Mouse (Mus musculus): ENCODE results near the gene Vmn2r83. TPM values are rescaled to one million over a fixed set of nuclear protein-coding genes. Genes with fewer than 3 reads are reported as not detected.

The Vmn2r83 gene
- polyA plus RNA-seq, 1 experiment from 2014 or later, result not detected

DNA sequence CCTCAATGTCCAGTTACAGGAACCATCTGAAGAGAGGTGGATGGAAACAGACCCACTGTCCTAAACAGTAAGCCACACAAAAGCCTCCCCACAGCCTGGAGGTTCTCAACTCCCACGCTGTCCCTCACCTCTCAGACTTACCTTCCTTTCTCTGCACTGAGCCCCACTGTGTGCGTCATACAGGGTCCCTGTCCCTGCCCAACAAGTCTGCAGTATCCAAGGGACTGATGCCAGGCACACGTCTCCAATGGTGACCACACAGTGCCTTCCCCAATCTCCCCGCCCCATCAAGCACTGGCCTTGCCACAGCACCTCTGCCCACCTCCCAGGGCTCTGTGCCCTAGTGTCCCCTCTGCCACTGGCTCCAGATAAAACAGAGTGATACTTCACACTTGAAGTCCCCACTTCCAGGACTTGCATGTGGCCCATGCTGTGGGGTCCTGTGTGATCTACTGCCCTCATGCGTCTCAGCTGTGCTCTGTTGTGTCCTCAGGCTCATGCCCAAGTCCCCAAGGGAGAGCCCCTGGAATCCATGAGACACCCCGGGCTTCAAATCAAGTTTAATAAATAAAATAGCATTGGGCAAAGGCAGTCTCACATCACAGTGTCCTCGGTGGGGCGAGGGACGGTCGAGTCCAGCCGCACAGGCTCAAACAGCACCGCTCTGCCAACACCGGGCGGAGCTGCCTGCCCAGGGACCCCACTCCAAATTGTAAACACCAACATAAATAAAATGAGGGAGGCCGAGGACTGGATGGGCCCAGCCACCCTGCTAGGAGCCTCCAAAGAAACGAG, 71.4 kb downstream of the Vmn2r83 start:
- Histone ChIP-seq H3K4me1 (no peaks in the 10 kb centered on the region), H3K27me3 (no peaks in the 10 kb centered on the region), H3K4me3 (no peak overlapping the region), H3K9ac (no peak overlapping the region), H3K27ac (no peak overlapping the region), H3K36me3 (peaks cover 69% of the 10 kb centered on the region), H3K9me3 (no peaks in the 10 kb centered on the region), H3K4me2 (no peak overlapping the region)
- ATAC-seq (ENCODE audit: insufficient number of reproducible peaks, low FRiP score, low TSS enrichment, low read depth), result no peak
- 91% methylated on average over 16 of the region's 16 CpGs for WGBS

DNA sequence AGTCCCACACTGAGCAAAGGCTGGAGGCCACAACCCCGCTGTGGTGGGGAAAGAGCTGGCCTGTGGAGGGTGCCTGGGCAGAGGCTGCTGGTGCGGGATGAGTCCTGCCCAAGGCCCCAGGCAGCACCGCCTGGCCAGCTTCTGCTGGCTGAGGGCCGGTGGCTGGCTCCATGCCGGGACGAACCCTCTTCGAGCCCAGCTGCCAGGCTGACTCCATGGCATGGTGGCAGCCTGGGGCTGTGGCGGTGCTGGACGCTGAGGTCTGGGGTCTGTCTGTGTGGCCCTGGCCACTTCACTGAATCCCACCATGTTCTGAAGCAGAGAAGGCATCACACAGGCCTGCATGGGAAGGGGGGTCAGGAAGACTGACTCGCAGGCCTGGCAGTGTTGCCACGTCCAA, 72.2 kb downstream of the Vmn2r83 start:
- no peaks in the 10 kb centered on the region for H3K9me3 ChIP-seq
- H3K4me1 ChIP-seq, result no peaks in the 10 kb centered on the region
- H3K9ac ChIP-seq, result no peak overlapping the region
- H3K36me3 ChIP-seq, result peaks cover 77% of the 10 kb centered on the region
- no peak overlapping the region for H3K27ac ChIP-seq
- H3K4me3 ChIP-seq, result no peak overlapping the region
- no peak overlapping the region for H3K4me2 ChIP-seq
- 94% methylated on average over 11 of the region's 11 CpGs for WGBS
- no peaks in the 10 kb centered on the region for H3K27me3 ChIP-seq
- ATAC-seq (ENCODE audit: insufficient number of reproducible peaks, low FRiP score, low TSS enrichment, low read depth), result no peak

DNA sequence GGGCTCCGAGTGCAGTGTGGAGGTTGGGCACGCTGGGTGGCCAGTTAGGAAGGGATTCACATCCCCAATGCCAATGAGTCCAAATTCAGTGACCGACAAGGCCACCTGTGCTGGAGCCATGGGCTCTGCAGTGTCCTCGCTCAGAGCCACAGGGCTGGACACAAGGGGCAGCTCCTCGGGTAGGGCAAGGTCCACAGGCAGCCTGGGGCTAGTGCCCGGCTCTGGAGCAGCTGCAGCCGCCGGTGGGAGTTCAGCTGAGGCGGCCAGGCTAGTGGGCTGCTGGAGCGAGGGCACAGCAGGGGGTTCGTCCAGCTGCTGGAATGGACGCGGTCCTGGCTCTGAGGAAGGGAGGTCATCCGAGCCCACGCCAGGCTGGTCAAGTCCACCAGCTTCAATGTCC, 73.0 kb downstream of the Vmn2r83 start:
- Histone ChIP-seq H3K9ac (no peak overlapping the region), H3K9me3 (no peaks in the 10 kb centered on the region), H3K27ac (no peak overlapping the region), H3K36me3 (peaks cover 85% of the 10 kb centered on the region), H3K4me3 (no peak overlapping the region), H3K4me2 (no peak overlapping the region), H3K4me1 (no peaks in the 10 kb centered on the region), H3K27me3 (no peaks in the 10 kb centered on the region)
- WGBS, result 86% methylated on average over 15 of the region's 15 CpGs
- ATAC-seq (ENCODE audit: insufficient number of reproducible peaks, low FRiP score, low TSS enrichment, low read depth), result no peak

DNA sequence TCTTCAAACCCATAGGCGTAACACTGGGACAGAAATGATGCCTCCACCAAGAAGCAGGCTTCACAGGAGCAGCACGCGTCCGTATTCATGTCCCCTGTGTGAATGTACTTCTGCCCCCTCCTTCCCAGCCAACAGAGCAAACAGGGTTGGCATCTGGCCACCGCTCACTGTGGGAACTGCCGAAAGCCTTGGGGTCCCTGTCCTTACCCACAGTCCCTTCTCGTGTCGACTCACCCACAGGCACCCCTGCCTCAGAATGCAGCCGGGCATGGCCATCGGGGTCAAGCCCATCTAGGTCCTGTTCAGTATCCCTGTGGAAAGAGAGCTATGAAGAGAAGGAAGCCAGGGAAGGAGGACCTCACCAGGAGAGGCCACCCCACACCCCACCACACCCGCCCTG, 73.6 kb downstream of the Vmn2r83 start:
- H3K27ac ChIP-seq, result no peak overlapping the region
- H3K4me3 ChIP-seq, result no peak overlapping the region
- peaks cover 91% of the 10 kb centered on the region for H3K36me3 ChIP-seq
- H3K9ac ChIP-seq, result no peak overlapping the region
- H3K9me3 ChIP-seq, result no peaks in the 10 kb centered on the region
- no peak overlapping the region for H3K4me2 ChIP-seq
- 93% methylated on average over 11 of the region's 11 CpGs for WGBS
- ATAC-seq (ENCODE audit: insufficient number of reproducible peaks, low FRiP score, low TSS enrichment, low read depth), result no peak
- no peaks in the 10 kb centered on the region for H3K4me1 ChIP-seq
- H3K27me3 ChIP-seq, result no peaks in the 10 kb centered on the region

Small RNAs within 50 kb of the gene (microRNA-seq; reads per million reads assigned to microRNA genes)
- gene Mir6909, result not detected

Other genes starting within 250 kb of the Vmn2r83 start
- not detected in 2 replicates for gene Vmn2r81, start 221.0 kb upstream of the Vmn2r83 start, polyA plus RNA-seq (2015; fragmentation: Nextera tagmentation; extraction: Ambion mirVana)
- gene Vmn2r82, start 112.2 kb upstream of the Vmn2r83 start, polyA plus RNA-seq (2015; fragmentation: Nextera tagmentation; extraction: Ambion mirVana), result not detected in 2 replicates
- 25.5 and 28.3 TPM in 2 replicates for gene Plpp2, start 65.1 kb downstream of the Vmn2r83 start, polyA plus RNA-seq (2015; fragmentation: Nextera tagmentation; extraction: Ambion mirVana)
- gene Mier2, start 86.5 kb downstream of the Vmn2r83 start, polyA plus RNA-seq (2015; fragmentation: Nextera tagmentation; extraction: Ambion mirVana), result 65.5 and 66.4 TPM in 2 replicates
- not detected in 2 replicates for gene Theg, start 118.6 kb downstream of the Vmn2r83 start, polyA plus RNA-seq (2015; fragmentation: Nextera tagmentation; extraction: Ambion mirVana)
- not detected in 2 replicates for gene C2cd4c, start 145.3 kb downstream of the Vmn2r83 start, polyA plus RNA-seq (2015; fragmentation: Nextera tagmentation; extraction: Ambion mirVana)
- gene Shc2, start 169.2 kb downstream of the Vmn2r83 start, polyA plus RNA-seq (2015; fragmentation: Nextera tagmentation; extraction: Ambion mirVana), result 7.8 and 10.1 TPM in 2 replicates
- gene Odf3l2, start 177.0 kb downstream of the Vmn2r83 start, polyA plus RNA-seq (2015; fragmentation: Nextera tagmentation; extraction: Ambion mirVana), result 0.12 TPM in 1 of 2 replicates, not detected in the other
- 5.4 and 5.8 TPM in 2 replicates for gene Madcam1, start 195.8 kb downstream of the Vmn2r83 start, polyA plus RNA-seq (2015; fragmentation: Nextera tagmentation; extraction: Ambion mirVana)
- 54.6 and 58.9 TPM in 2 replicates for gene Tpgs1, start 200.6 kb downstream of the Vmn2r83 start, polyA plus RNA-seq (2015; fragmentation: Nextera tagmentation; extraction: Ambion mirVana)
- 100 and 110 TPM in 2 replicates for gene Cdc34, start 213.5 kb downstream of the Vmn2r83 start, polyA plus RNA-seq (2015; fragmentation: Nextera tagmentation; extraction: Ambion mirVana)
- 0.86 and 1.3 TPM in 2 replicates for gene Gzmm, start 220.3 kb downstream of the Vmn2r83 start, polyA plus RNA-seq (2015; fragmentation: Nextera tagmentation; extraction: Ambion mirVana)
- 910 and 960 TPM in 2 replicates for gene Bsg, start 235.8 kb downstream of the Vmn2r83 start, polyA plus RNA-seq (2015; fragmentation: Nextera tagmentation; extraction: Ambion mirVana)
- gene Hcn2, start 247.9 kb downstream of the Vmn2r83 start, polyA plus RNA-seq (2015; fragmentation: Nextera tagmentation; extraction: Ambion mirVana), result 0.08 TPM in 1 of 2 replicates, not detected in the other